Mouse (Mus musculus): ENCODE data around the gene Elane.

GRCm38 (mm10) chr10:79925785-79926490 is 39.9 kb downstream of the Elane start:
- TF ChIP-seq CTCF (IDR thresholded peaks at IDR 0.05; ENCODE audit: control insufficient read depth, insufficient read depth, low read length) (no peak), POLR2A (IDR thresholded peaks at IDR 0.05; ENCODE audit: borderline replicate concordance, control insufficient read depth, low read depth, low read length) (no peak)
